Mouse (Mus musculus) heart, postnatal 14 days (tissue): ENCODE data around the gene Rasgef1b. TPM values are rescaled to one million over a fixed set of nuclear protein-coding genes. Genes with fewer than 3 reads are reported as not detected.
A peak's percentile ranks its signal among the peaks of the same experiment; 100 is the strongest.

Source experiments
- DNase-seq, 2 experiments: peaks; one replicate each; pipeline ENCODE4 v3.0.0; 2021 to 2022
- intact Hi-C: fragments of 180-260 bp; cut with DNase I; formaldehyde crosslinking; loops from one replicate; pipeline ENCODE4 v1.15.1; 2025
- total RNA-seq, 2 experiments: library from RNA; stranded (reverse); gene quantifications; 2 replicates each; pipeline ENCODE4 v1.2.3; 2021

The Rasgef1b gene
- total RNA-seq, 2 experiments from 2014 or later, result 10.3 to 12.3 TPM

DNA sequence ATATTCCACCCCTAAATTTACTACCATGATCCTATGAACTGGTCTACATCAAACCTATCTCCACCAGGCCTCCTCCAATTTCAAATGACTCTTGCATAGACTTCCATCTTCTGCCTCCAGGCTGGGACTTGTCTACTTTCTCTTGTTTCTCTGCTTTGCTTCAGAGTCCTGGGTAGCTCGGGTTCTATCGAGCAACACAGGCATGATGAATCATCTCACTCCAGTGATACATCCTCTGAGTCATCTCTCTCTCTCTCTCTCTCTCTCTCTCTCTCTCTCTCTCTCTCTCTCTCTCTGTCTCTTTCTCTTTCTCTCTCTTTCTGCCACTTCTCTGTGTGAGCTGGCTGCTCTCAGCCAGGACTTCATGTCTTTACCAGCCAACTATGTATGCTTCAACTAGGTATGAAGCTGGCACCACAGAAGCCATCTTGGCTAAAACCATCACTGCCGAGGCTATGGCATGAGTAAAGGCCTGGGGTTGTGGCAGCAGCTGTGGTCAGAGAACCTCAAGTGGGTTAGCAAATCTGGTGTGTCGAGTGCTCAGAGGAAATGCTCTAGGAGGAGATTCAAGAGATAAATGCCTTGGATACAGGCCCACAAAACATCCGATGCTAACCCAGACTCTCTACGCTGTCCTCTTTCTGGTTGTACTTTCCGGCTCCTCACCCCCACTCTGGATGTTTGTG is 229.3 kb downstream of the Rasgef1b start:
- intact Hi-C loops, result no loop called here
- no peak for DNase-seq

DNA sequence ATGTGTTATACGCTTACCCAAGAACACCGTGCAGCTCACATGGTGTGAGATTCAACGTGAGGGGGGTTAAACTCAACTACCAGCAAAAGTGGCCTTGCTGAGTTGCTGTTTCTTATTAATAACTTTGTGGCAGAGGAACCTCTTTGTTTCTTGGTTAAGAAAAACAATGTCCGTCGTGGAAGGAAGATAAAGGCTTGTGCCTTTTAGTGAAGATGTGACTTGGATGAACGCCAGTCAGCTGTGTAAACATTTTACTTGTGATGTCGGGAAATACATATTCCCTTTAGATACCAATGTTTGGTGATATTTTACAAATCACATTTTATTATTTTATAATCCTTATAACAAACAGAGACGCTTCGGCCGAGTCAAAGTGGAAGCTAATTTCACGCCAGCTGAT is 231.0 kb downstream of the Rasgef1b start:
- intact Hi-C loops, result no loop called here
- no peak for DNase-seq

- intact Hi-C loops, result no loop called here
- no peak for DNase-seq
Observed at GRCm38 (mm10) chr5:99496931-99497782, 231.7 kb downstream of the Rasgef1b start.

GRCm38 (mm10) chr5:99496157-99496453 is 232.8 kb downstream of the Rasgef1b start:
- no peak for DNase-seq
- intact Hi-C loops, result no loop called here

- intact Hi-C loops, result no loop called here
- no peak for DNase-seq
Observed at GRCm38 (mm10) chr5:99495354-99496156, 233.3 kb downstream of the Rasgef1b start.

DNA sequence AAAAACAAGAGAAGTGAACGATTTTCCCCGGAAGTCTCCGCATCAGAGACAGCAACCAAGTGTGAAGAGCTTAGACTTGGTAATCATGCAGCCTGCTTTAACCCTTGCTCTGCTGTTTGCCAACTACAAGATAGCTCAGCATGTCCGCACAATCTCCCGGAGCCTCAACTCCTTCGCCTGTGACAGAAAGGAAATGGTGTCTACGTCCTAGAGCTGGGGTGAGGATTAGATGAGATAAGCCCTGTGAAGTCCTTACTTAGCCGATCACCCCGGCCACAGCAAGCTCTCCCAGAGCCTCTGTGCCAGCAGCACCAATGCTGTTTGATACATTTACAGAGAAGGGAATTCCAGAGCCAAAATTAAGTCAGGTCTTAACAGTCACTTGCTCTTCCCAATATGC is 235.0 kb downstream of the Rasgef1b start:
- intact Hi-C loops, result no loop called here
- no peak for DNase-seq

GRCm38 (mm10) chr5:99493017-99493416 is 235.8 kb downstream of the Rasgef1b start:
- intact Hi-C loops, result no loop called here
- no peak for DNase-seq

GRCm38 (mm10) chr5:99488479-99489158 is 240.2 kb downstream of the Rasgef1b start:
- DNase-seq, result no peak
- intact Hi-C loops, result no loop called here

GRCm38 (mm10) chr5:99487009-99487858 is 241.6 kb downstream of the Rasgef1b start:
- peak in 1 of 2 experiments; percentile 19 for DNase-seq
- intact Hi-C loops, result no loop called here

- DNase-seq, result no peak
Observed at GRCm38 (mm10) chr5:99483162-99483561, 245.7 kb downstream of the Rasgef1b start.

GRCm38 (mm10) chr5:99482524-99482923 is 246.3 kb downstream of the Rasgef1b start:
- intact Hi-C loops, result no loop called here
- no peak for DNase-seq

More at GRCm38 (mm10) chr5:99483162-99483561, 245.7 kb downstream of the Rasgef1b start:
- intact Hi-C loops, result no loop called here

- no peak for DNase-seq
- intact Hi-C loops, result no loop called here
Observed at GRCm38 (mm10) chr5:99482016-99482415, 246.8 kb downstream of the Rasgef1b start.

DNA sequence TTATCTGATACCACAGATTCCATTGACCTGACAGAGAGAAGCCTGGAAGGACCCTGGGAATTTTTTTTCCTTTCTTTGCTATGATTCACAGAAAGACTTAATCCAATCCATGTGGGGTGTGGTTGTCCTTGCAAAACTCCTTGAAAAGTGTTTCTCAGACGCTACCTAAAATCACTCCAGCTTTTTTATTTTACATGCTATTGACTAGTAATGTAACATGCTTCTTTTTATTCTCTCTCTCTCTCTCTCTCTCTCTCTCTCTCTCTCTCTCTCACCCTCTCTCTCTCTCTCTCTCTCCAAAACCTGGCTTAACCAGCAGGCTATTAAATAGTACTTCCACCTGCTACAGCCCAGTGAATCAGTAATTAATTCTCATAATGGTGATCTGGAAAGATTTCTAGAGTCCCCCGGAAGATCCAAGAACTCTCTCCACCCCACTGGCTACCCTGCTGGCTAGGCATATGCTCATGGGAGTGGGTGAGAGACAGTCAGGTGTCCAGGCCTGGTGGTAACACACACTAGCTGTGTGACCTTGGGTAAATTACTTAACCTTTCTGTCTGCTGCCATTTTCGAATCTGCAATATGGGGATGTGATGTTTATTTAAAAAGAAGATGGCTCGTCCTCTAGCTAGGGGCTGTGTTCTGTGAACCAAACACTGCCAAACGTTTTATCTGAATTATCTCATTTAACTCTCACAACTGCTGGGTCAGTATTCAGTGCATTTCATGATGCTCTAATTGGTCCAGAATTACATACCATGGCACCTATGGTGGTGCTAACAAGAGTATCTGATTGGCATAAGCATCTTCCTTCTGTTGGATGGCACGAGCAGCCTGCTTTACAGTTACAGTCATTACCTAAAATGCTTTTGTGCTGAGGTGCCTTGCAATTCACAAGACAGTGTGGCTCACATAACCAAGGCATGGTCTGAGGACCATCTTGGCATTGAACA is 248.5 kb downstream of the Rasgef1b start:
- intact Hi-C loops, result no loop called here
- DNase-seq, result no peak

DNA sequence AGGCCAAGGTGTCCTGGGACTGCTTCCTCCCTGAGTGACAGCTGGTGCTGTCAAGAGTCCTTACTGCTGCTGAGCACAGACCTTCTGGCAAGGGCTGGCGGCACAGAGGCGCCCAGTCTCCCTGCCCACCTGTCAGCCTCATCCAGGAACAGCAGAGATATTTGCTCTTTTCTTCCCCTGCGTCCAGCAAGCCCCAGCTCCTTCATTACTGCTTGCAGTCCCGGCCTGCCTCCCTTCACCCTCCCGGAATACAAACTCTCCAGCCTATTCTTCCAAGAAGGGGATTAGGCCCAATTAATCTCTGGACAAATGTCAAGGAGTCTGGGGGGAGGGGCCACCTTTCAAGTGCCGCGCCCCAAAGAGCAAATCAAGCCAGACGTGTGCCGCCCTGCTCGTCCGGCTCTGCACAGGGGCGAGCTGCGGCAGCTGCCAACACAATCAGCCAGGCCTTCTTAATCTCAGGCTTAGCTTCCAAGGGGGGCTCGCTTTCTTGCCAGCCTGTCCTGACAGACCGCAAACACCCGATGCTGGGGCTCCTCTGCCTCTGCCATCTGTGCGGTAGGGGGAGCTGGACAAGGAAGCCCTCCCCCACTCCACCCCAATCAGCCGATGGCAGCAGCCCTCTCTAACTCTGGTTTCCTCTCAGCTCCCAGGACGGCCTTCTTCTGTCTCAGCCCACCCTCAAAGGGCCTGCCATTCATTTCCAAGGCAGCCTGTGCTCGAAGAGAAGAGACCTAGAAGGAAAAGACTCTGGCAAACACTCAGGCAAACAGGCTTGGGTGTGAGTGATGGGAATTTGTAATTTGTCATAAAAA is 249.4 kb downstream of the Rasgef1b start:
- peak; percentile 37 to 53 for DNase-seq
- intact Hi-C loops, result no loop called here

- intact Hi-C loops, result no loop called here
- no peak for DNase-seq
Observed at GRCm38 (mm10) chr5:99478716-99479115, 250.1 kb downstream of the Rasgef1b start.

DNA sequence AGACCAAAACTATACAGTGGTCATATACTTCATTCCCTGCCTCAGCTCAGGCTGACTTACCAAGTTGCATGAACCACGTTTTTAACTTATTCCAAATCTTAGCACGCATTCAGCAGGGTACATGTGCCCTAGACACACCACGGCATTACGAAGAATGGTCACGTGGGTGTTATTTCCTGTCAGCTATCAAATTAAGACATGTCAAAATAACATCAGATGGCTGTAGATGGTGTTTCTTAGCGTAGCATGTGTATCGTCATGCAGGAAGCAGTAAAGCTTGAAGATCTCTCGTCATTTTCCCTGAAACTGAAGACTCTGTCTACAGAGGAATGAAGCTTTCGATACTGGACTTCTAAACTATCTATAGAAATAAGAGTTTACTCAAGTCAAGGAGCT is 251.4 kb downstream of the Rasgef1b start:
- intact Hi-C loops, result no loop called here
- DNase-seq, result no peak

DNA sequence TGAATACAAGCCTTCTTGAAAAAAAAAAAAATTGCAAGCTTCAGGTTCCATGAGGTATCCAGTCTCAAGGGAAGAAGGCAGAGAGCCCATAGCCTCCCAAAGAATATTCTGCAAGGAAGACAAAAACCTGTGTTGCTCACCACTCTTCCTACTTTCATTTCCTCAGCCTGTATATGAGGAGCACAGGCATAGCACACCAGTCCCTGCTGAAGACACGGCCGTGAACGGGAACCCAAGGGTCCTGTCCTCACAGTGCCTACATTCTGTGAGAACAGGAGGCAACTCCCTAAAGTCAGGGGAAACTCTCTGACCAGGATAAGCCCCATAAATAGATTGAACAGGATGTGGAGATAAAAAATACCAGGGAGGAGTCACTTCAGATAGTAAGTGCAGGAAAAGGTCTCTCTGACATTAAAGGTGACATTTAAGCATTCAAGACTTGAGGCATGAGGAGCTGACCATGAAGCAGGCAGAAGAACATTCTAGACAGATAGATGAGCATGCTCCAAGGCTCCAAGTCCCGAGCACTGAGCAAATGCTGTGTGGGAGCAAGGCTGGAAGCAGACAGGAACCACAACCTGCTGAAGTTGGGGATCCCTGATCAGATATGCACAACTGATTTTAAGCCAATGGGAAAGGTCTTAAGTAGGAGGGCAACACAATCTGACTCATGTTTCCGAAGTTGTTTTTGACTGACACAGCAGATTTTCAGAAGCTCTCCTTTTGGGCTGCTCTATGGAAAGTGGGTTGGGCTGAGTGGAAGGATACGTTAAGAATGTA is 252.0 kb downstream of the Rasgef1b start:
- intact Hi-C loops, result no loop called here
- no peak for DNase-seq
